Mouse (Mus musculus): ENCODE data around the gene Skap2. TPM values are rescaled to one million over a fixed set of nuclear protein-coding genes. Genes with fewer than 3 reads are reported as not detected.

The Skap2 gene
- polyA plus RNA-seq, 1 experiment from 2014 or later = 449 TPM

DNA sequence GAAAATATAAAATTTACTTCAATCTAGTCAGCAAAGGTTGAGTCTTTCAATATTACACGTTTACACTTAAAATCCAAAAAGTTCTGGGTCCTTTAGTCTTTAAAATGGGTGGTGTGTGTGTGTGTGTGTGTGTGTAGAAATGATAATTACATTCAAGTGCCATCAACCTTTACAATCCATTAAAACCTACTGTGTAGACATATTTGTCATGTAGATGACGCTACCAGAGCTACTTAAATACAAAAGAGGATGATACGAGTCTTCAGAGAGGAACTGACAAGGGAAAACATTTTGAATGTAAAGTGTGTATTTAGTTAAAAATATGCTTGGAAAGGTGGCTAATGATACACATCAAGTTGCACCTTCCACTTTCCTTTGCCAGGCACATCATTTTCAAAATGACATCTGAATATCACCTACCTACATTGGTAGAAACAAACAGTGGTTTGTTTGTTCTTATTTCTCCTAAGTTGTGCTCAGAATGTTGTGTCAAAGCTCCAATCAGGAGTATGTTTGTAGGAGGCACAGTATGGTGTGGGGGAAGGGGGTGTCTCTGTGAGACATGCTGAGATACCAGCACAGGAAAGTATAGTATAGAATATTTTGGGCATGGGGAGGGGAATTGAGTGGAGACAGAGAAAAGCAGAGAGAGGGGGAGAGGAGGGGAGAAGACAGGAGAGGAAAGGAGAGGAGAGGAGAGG, 1.0 kb upstream of the Skap2 start:
- Histone ChIP-seq H3K4me3 (ENCODE audit: inconsistent target) (peak overlapping the region; percentile 87), H3K79me2 (ENCODE audit: inconsistent target) (peaks cover 33% of the 10 kb centered on the region), H3K27ac (peak overlapping the region; percentile 99), H3K36me3 (ENCODE audit: inconsistent target) (no peaks in the 10 kb centered on the region)
- WGBS (ENCODE audit: missing documents) = 45% methylated on average over 2 of the region's 3 CpGs

DNA sequence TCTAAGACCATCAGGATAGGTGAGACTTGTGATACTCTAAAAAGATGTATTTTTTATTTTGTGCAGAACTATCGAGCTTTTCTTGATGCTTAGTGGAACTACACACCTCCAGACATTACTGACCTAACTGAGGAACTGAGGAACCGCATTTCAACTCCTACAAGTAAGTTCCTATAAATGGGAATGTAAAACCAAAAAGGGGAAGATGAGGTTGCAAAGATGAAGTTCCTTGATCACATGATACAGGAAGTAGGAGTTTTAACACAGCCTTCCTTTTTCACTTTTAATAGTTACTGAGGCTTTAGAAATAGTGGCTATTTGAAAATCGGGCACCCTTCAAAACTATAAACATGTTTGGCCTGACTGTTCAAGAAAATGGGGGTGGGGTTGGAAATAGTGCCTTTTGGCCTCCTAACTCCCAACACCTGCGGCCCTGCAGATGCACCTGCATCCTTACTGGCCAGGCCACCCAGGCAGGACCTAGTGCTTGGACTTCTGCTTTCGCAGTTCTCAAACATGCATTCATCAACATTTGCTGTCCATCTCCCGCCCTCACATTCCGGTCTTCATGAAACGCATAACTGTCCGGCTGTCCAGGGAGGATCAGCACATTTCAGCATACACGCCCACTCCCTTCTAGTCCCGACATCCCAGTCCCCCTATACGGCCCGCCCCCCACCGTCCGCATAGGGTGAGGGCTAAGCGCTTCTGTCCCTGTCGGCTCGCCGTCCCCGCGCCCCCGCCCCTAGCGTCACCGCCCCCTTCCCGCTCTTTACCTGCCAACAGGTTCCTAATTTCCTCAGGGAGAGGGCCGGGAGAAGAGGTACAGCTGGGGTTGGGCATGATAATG, 565 bp downstream of the Skap2 start:
- H3K27ac ChIP-seq = peak overlapping the region; percentile 99
- WGBS (ENCODE audit: missing documents) = 0% methylated on average over 26 of the region's 26 CpGs
- no peaks in the 10 kb centered on the region for H3K36me3 ChIP-seq (ENCODE audit: inconsistent target)

DNA sequence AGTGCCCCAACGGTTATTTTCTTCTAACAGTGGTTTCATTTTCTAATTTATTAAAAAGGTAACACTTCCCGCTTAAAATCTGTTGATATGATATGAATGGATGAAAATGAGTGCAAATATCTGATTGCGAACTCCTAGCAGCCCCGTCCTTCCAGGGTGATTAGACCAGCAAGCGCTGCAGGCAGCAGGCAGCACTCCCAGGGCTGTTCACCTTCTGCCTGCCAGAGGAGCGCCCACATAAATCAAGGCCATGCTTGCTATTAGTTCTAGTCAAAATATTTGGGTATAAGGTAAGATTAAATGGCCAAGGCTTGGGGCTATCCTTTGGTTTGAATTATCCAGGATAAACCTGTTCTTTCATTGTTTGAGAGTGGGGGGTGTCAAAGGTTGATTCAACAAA, 3.0 kb downstream of the Skap2 start:
- Histone ChIP-seq H3K79me2 (ENCODE audit: inconsistent target) (peaks cover 73% of the 10 kb centered on the region), H3K4me3 (ENCODE audit: inconsistent target) (no peak overlapping the region), H3K36me3 (ENCODE audit: inconsistent target) (no peaks in the 10 kb centered on the region), H3K27ac (no peak overlapping the region)
- 78% methylated on average over 3 of the region's 6 CpGs for WGBS (ENCODE audit: missing documents)

More for the DNA sequence above, 565 bp downstream of the Skap2 start:
- peak overlapping the region; percentile 87 for H3K4me3 ChIP-seq (ENCODE audit: inconsistent target)
- H3K79me2 ChIP-seq (ENCODE audit: inconsistent target) = peaks cover 49% of the 10 kb centered on the region

DNA sequence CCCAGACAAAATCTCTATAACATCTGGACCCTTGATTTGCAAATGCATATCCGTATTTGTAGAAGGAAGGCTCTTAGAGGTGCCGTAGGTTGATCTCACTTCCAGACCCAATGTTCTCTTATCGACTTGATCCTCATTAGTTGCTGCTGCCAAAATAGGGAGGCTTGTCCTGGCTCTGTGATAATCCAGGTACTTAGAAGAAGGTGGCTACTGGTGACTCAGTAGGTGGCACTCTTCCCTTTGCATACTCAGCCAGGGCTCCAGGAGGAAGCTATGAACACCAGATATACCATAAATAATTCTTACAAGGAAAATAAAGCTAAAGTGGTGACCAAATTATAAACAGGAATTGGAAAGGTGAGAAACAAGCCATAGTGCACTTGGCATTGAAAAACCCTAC, 3.6 kb downstream of the Skap2 start:
- Histone ChIP-seq H3K27ac (no peak overlapping the region), H3K36me3 (ENCODE audit: inconsistent target) (no peaks in the 10 kb centered on the region), H3K4me3 (ENCODE audit: inconsistent target) (no peak overlapping the region), H3K79me2 (ENCODE audit: inconsistent target) (peaks cover 79% of the 10 kb centered on the region)
- WGBS (ENCODE audit: missing documents) = 70% methylated on average over 3 of the region's 3 CpGs

DNA sequence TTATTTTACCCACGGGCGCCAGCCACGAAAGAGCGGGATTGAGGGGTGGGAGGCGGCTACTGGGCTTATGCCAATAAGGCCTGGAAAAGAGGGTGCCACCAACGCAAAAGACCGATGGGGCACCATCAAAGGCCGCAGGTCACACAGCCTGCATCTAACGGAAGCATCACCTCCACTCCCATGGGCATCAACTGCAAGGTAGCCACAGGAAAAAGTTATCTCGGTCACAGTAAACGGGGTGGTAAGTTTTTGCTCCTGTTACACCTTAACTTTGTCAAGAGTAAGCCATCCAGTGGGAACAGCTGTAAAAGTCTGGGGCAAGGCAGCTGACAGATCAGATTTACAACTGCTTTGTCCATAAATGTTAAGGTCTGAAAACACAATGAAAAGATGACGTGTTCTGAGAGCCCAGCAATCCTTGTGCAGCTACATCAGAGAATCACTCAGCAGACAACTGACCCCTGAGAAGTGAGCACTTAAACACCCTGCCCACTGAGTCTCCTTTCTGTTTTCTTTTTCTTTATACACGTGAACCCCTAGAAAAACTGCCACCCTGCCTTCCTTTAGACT, 5.6 kb downstream of the Skap2 start:
- H3K36me3 ChIP-seq (ENCODE audit: inconsistent target) = peaks cover 9% of the 10 kb centered on the region; the same call in 1 of the 2 replicates
- peak overlapping the region; percentile 11; the same call in 1 of the 2 replicates for H3K4me3 ChIP-seq (ENCODE audit: inconsistent target)
- 50% methylated on average over 13 of the region's 13 CpGs for WGBS (ENCODE audit: missing documents)
- H3K79me2 ChIP-seq (ENCODE audit: inconsistent target) = peaks cover 99% of the 10 kb centered on the region
- no peak overlapping the region for H3K27ac ChIP-seq

DNA sequence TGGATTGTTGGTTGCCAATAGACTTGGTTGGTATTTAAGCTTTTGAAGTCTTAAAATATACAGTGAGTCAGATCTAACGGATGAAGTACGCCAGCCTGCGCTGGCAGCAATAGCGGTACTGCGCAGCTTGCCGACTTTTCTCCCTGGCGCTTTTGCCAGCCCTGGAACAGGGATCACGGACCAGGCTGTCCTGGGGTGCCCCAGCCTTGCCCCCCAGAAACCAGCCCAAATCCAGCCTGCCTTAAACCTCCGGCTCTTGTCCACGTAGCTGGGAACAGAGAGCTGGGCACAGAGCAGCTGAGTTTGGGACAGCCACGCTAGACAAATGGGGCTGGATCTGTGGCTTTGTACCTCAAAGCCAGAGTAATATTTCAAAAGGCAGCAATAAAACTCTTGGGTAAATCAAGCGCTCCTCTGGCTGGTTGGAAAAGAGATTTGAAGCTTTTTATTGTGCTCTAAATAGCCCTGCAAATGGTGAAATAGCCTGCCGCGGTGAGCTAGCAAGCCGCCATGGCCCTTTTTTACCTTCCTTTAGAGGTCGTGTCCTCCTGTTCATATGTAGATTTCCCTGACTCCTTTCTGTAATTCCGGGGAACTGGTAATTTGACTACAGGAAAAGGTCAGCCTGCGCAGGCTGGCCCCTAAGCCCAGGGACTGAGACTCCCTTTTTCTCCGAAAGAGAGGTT, 6.2 kb downstream of the Skap2 start:
- peaks cover 100% of the 10 kb centered on the region for H3K79me2 ChIP-seq (ENCODE audit: inconsistent target)
- H3K27ac ChIP-seq = peak overlapping the region; percentile 34
- H3K4me3 ChIP-seq (ENCODE audit: inconsistent target) = peak overlapping the region; percentile 11; the same call in 1 of the 2 replicates
- H3K36me3 ChIP-seq (ENCODE audit: inconsistent target) = peaks cover 15% of the 10 kb centered on the region; the same call in 1 of the 2 replicates
- 20% methylated on average over 19 of the region's 19 CpGs for WGBS (ENCODE audit: missing documents)

DNA sequence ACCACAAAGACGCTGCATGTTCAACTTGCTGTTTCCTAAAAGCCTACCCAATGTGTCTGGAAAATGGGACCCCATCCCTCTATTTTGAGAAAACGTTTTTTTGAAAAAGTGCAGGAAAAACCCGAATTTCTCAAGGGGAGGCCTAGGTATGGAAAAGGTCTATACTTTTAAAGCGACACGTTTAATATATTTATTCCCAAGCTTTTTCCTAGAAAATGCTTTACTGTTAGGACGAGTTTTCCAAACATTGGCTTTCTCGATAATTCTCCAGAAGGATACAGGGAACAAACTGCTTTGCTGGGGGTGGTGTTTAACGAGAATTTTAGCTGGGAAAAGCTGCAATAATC, 6.8 kb downstream of the Skap2 start:
- WGBS (ENCODE audit: missing documents) = 35% methylated on average over 8 of the region's 8 CpGs
- peak overlapping the region; percentile 11; the same call in 1 of the 2 replicates for H3K4me3 ChIP-seq (ENCODE audit: inconsistent target)
- H3K36me3 ChIP-seq (ENCODE audit: inconsistent target) = peaks cover 21% of the 10 kb centered on the region; the same call in 1 of the 2 replicates
- H3K27ac ChIP-seq = peak overlapping the region; percentile 34
- peaks cover 100% of the 10 kb centered on the region for H3K79me2 ChIP-seq (ENCODE audit: inconsistent target)

DNA sequence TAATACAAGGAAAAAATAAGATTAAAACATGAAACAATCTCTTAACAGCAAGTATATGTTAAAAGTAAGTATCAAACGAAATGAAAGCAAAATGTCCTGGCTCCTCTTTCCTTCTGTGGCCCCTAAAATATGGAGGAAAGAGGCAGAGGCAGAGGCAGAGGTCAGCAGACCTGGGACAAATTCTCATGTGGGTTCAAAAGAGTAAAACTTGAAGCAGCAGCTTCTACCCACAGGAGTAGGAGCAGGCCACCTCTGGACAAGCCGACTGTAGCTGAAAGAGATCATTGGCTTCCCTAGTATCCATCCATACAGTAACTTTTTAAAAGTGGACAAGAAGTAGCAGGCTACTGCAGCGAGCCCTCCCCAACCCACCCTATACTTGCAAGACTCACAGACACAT, 7.4 kb downstream of the Skap2 start:
- no peak overlapping the region for H3K27ac ChIP-seq
- WGBS (ENCODE audit: missing documents) = 13% methylated on average over 3 of the region's 3 CpGs
- H3K36me3 ChIP-seq (ENCODE audit: inconsistent target) = peaks cover 21% of the 10 kb centered on the region; the same call in 1 of the 2 replicates
- peaks cover 100% of the 10 kb centered on the region for H3K79me2 ChIP-seq (ENCODE audit: inconsistent target)
- peak overlapping the region; percentile 11; the same call in 1 of the 2 replicates for H3K4me3 ChIP-seq (ENCODE audit: inconsistent target)

DNA sequence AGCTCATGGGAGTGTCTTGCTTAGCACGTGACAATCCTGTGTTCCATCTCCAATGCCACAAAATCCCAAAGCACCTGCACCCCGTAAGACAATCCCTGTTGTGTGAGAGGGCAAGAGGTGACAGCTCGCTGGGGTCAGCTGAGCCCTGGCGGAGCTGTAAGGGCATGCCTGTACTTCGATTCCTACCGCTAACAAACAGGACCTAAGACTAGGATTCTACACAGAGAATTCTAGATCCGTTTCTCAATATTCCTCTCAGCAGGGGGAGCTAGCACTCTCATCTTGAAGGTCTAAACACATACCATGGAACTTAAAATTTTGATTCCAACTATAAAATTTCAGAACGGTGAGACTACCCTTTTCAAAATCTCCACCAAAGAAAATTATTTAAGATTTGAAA, 9.7 kb downstream of the Skap2 start:
- H3K27ac ChIP-seq = no peak overlapping the region

DNA sequence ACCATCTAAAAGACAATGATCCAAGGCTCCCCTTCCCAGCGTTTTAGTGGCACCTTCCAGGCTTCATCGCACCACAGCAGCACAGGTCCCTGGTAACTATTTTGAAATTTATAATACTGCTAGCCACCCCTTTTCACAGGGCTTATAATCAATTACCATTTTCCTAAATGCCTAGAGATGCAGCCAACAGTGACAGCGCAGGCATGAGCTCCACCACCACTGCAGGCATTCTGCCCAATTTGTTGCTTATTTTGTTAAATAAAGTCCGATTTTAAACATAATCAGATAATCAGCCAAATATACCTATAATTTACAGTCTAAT, 13.2 kb downstream of the Skap2 start:
- 95% methylated on average over 4 of the region's 4 CpGs for WGBS (ENCODE audit: missing documents)
- H3K4me3 ChIP-seq (ENCODE audit: inconsistent target) = no peak overlapping the region
- peaks cover 30% of the 10 kb centered on the region; the same call in 1 of the 2 replicates for H3K36me3 ChIP-seq (ENCODE audit: inconsistent target)
- no peak overlapping the region for H3K27ac ChIP-seq
- H3K79me2 ChIP-seq (ENCODE audit: inconsistent target) = peaks cover 100% of the 10 kb centered on the region

More for the DNA sequence above, 9.7 kb downstream of the Skap2 start:
- WGBS (ENCODE audit: missing documents) = 68% methylated on average over 7 of the region's 8 CpGs
- Histone ChIP-seq H3K4me3 (ENCODE audit: inconsistent target) (no peak overlapping the region), H3K36me3 (ENCODE audit: inconsistent target) (peaks cover 21% of the 10 kb centered on the region; the same call in 1 of the 2 replicates), H3K79me2 (ENCODE audit: inconsistent target) (peaks cover 100% of the 10 kb centered on the region)

DNA sequence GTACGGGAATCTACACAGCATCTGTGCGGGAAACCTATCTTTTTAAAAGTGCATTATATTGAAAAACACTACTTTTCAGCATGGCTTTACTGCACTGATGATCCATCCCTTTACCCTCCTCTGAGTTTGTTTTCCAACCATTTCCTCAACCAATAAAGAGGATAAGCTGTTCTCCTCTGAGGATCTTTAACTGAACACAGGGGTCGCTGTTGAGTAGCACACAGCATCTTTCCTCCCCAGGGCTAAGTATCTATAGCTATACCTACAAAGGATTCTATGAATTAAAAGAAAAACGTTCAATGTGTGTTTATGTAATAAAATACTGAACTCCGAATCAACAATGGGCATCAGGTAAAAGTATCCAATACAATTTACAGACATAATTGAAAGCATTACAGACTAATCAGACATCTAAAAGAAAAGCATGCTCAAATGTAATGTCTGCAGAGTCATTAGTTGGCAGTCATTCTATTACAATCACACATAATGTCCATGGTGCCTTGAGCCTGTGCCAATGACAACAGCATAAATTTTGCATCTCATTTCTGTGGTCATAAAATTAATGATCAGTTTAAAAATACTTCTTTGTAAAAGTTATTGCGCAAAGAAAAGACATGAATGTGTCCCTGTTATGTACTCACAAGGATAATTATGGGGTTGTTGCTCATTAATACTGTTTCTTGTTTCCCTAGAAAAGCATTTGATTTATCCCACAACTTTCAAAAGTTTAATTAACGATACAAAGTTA, 13.8 kb downstream of the Skap2 start:
- Histone ChIP-seq H3K36me3 (ENCODE audit: inconsistent target) (peaks cover 34% of the 10 kb centered on the region; the same call in 1 of the 2 replicates), H3K27ac (no peak overlapping the region), H3K4me3 (ENCODE audit: inconsistent target) (no peak overlapping the region), H3K79me2 (ENCODE audit: inconsistent target) (peaks cover 100% of the 10 kb centered on the region)
- WGBS (ENCODE audit: missing documents) = 77% methylated on average over 7 of the region's 7 CpGs

DNA sequence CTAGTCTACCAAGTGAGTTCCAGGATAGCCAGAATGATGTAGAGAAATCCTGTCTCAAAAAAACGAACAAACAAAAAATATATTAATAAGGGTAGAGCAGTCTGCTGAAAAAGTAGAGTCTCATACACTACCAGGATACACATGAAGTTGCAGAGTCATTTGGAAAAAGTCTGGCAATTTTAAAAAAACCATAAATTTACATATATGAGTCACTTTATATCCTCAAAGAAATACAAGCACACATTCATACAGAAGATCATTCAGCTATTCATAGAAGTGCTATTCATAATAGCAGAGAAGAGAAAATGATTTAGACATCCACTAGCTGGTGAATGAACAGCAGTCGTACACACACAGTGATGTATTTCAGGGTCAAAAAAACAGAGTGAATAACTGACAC, 24.4 kb downstream of the Skap2 start:
- Histone ChIP-seq H3K36me3 (ENCODE audit: inconsistent target) (peaks cover 31% of the 10 kb centered on the region), H3K4me3 (ENCODE audit: inconsistent target) (no peak overlapping the region), H3K27ac (no peak overlapping the region), H3K79me2 (ENCODE audit: inconsistent target) (peaks cover 100% of the 10 kb centered on the region)
- 85% methylated on average over 2 of the region's 2 CpGs for WGBS (ENCODE audit: missing documents)

DNA sequence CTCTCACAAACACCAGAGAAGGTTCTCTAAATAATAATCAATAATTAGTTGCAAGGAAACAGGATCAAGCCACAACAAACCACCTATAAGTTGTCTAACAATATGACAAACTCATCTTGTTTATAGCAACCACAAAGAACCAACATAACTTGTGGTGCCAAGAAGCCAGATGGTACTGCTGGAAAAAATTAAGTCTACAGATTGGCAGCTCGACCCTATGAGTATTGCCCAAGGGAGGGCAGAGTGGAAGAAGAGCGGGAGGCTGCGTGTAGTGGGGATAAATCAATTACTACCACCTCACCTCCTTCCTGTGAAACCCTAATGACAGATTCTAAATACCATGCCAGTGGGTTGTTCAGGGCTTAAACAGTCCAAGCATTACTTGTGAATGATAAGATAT, 34.7 kb downstream of the Skap2 start:
- H3K79me2 ChIP-seq (ENCODE audit: inconsistent target) = peaks cover 98% of the 10 kb centered on the region
- no peak overlapping the region for H3K4me3 ChIP-seq (ENCODE audit: inconsistent target)
- WGBS (ENCODE audit: missing documents) = 91% methylated on average over 3 of the region's 3 CpGs
- peaks cover 9% of the 10 kb centered on the region; the same call in 1 of the 2 replicates for H3K36me3 ChIP-seq (ENCODE audit: inconsistent target)
- H3K27ac ChIP-seq = no peak overlapping the region

DNA sequence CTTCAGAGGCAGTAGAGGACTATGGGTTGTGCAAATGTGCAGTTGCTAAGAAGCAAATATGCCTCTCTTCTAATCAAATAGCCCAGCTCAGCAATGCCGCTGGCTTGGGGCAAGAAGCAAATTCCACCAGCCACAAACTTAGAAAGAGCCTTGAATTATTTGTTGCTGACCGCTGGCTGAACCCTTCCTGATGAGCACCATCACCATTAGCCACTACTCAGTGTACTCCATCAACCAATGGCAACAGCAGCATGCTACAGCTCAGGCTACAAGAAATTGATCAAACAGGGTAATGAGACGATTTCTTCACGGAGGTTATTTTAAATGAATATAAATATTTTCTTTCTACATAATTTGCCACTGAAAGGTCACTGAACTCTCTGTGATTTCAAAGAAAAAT, 36.6 kb downstream of the Skap2 start:
- H3K27ac ChIP-seq = no peak overlapping the region
- WGBS (ENCODE audit: missing documents) = 96% methylated on average over 4 of the region's 4 CpGs
- H3K36me3 ChIP-seq (ENCODE audit: inconsistent target) = no peaks in the 10 kb centered on the region; the same call in 1 of the 2 replicates
- H3K79me2 ChIP-seq (ENCODE audit: inconsistent target) = peaks cover 98% of the 10 kb centered on the region
- H3K4me3 ChIP-seq (ENCODE audit: inconsistent target) = no peak overlapping the region
